Mouse (Mus musculus) spleen, postnatal 10 days (tissue): Measurements from ENCODE around the gene 3110009E18Rik.
A peak's percentile ranks its signal among the peaks of the same experiment; 100 is the strongest.

Source experiments
- DNase-seq, 2 experiments: peaks; one replicate each; pipeline ENCODE4 v3.0.0; 2021 to 2022; ENCODE audit warnings: low spot score in 2 of 2

The 3110009E18Rik gene

DNA sequence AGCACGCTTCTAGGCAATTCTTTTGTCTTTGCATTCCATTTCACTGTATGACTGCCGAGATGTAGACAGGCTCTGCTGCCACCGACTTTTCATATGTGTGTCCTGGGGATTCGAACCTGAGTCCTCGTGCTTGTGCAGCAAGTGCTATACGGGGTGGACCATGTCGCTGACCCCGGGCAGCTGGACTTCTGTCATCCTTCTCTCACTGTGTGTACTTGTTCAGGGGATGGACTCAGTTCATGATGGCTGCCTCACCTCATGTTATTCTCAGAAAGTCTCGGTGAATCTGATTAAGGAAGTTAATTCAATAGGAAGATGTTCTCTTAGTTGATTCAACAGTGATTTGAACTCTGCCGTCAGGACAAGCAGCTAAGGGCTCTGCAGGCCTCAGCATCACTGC is 72.6 kb downstream of the 3110009E18Rik start:
- DNase-seq: no peak

DNA sequence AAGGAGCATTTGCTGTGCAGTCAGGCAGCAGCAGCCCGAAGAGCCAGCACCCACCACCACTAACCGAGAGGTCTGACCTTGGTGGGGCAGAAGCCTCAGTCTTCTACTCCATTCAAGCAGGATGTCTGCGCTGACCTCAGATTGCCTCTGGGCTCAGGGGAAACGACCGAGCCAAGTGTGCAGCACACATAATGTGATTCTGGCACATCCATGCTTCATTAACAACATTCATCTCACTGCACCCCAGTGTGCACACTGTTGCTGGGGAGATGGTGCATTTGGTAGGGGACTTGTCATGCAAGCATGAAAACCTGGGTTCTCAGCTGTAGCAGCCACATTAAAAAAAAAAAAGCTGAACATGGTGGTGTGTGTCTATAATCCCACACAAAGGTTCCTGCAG is 75.0 kb downstream of the 3110009E18Rik start:
- no peak for DNase-seq

DNA sequence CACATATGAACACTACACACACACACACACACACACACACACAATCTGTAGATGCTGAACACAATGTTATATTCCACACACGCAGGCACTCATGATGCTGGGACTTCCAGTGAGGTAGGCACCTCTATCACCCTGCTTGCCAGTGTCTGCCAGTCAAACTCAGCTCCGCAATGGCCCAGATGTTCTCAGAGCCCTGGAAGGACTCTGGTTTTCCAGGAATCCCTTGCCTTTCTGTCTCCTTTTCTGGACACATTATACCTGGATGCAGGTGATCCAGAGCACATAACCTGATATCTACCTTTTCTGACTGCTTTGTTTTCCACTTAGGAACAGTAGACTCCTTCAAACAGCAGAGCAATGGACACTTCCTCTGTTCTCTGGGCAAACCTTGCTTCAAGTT is 75.7 kb downstream of the 3110009E18Rik start:
- no peak for DNase-seq

DNA sequence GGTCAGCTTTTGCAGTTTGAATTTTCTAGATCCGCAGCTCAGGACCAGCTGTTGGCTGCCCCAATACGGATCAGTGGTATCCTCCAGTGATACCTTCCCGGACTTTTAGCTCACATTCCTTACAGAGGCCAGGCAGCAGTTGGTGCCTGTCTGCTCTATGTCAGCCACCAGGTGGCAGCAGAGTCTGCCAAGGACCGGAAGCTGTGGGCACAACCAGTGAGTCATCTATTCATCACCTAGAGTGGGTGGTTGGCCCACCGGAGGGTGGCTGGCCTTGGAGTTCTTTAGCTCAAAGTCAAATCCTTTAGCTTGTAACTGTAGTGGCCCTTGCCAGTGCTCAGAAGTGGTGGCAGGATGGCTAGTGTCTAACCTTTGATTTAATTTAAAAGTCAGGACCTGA is 76.2 kb downstream of the 3110009E18Rik start:
- peak; percentile 49 to 78 for DNase-seq

DNA sequence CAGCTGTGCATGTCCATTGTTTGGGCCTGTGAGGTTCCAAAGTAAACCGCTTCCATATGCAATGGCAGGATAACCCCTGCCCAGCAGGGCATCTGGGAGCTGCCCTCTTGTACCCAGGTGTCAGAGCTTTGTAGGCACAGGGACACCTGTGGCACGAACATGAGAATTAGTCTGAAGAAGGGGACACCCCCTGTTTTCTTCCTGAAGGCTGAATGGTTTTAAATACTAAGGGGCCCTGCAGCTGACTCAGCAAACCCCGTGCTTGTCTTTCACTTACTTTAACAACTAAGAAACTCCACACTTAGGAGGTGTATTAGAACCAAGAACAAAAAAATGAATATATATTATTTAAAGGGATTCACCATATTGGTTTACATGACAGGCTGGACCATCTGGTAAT is 77.2 kb downstream of the 3110009E18Rik start:
- DNase-seq: no peak

DNA sequence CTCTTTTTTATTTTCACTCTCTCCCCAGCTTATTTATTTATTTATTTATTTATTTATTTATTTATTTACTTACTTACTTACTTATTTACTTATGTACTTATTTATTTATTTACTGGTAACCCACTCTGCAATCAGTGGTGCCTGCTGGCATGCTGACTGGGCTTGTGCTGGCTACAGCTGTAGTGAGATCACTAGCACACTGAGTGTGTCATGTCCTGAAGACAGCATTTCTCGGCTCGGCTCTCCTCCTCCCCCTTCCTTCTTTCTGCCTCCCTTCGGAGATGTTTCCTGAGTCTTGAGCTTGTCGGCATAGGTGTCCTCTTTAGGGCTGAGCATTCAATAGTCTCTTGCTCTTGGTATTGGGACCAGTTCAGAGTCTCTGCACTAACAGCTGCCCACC is 78.0 kb downstream of the 3110009E18Rik start:
- DNase-seq: no peak

DNA sequence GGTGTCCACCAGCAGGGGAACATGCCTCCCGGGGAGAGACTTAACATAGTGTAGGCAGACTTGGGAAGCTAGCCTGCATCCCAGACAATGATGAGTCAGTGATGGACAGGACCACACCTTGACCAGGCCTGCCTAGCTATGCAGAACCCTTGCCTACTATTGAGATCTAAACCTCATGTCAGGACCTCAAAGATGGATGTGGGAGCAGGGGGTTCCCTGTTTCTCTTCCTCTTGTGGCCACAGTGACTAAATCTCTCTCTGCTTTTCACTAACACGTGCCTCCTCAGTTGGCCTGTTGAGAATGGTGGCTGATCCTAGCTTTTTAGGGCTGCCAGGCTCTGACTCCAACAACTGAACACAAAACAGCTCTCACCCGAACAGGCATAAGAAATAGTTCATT is 81.6 kb downstream of the 3110009E18Rik start:
- DNase-seq: no peak

DNA sequence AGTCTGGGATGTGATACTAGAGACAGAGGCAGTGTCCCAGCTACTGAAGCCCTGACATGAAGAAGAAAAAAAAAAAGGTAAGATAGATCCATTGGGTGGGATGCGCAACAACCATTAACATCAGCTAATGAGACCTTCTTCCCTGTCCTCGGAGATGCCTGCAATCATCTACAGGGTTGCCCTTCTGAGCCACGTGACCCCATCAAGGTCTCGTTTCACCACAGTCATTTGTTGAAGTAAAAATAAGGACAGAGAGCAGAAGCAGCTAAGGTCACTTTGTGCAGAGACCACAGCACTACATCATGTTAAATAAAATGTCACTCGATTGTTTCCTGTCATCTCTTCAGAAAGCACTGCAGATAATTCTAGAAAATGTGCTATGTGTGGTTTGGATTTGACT is 82.8 kb downstream of the 3110009E18Rik start:
- no peak for DNase-seq

DNA sequence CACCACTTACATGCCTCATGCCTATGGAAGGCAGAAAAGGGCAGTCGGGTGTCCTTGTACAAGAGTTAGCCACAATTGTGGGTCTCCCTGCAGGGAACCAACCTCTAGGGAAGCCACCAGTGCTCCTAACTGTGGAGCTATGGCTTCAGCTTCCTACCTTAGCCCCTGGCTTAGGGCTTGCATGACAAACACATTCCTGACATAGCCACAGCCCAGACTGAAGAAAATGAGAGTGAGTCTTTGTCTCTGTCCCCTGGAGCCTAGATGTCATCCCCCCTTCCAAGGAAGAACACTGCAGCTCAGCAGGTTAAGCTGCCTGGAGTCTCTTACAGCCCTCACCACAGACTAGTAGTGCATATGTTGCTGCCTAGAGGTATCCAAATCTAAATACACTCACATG is 83.8 kb downstream of the 3110009E18Rik start:
- no peak for DNase-seq

DNA sequence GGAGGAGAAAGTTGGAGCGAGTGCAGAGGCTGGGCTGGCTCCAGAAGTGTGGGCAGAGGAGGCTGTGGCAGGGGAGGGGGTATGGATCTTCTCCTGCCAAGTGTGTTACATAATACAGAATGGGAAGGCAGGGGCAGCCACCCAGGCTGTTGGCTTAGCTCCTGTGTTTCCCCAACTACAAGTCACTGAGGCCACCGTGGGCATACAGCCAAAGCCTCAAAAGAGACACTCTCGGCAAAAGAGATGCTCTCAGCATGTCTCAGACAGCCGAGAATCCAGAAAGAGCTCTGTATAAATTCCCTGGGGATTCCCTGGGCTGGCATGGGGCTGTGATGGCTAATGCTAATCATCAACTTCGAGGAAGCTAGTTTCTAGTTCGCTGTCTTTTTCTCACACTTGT is 86.6 kb downstream of the 3110009E18Rik start:
- DNase-seq: no peak

DNA sequence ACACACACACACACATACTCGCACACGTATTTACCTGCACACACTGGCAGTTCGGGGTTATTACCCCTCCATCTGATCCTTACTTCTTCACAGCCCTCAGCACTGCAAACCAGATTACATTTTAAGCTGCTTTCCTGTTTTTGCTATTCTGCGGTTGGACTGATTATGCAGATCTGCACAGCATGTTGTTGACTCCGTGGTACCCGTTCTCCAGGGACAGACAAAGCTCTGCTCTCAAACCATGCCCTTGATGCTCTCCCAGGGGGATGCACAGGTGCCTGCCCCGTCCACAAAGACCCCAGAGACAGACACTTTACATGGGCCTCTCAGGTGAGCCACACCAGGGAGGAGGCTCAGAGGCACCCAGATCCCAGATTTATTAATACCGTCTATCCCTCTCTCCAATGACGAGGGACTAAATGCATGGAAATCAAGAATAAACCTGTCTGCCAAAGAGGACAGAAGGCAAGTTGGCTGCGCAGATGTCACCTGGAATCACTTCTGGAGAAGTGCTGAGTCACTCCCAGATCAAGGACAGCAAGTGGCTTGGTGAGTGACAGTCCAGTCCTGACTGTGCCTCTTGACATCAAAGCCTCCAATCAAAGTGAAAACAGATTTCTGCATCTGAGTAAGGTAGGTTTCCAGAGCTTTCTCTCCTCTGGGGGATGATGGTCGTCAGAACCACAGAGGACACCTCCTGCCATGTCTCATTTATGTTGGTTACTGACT is 87.7 kb downstream of the 3110009E18Rik start:
- DNase-seq: peak in 1 of 2 experiments; percentile 32

DNA sequence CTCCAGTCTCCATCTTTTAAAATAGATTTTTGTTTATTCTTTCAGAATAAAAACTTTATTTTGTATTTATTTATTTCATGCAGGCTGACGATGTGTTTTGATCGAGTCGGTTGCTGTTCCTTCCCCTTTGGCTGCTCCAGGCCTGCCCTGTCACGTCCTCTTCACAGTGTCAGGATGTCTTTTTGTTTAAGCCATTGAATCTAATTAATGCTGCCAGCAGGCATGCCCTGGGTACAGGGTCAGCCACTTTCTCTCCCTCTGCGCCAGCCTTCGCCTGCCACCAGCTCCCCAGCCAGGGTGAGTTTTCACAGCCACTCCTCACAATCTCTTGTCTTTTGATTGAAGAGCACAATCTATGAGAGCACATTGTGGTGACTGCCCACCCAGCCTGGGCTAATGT is 99.9 kb downstream of the 3110009E18Rik start:
- DNase-seq: no peak

DNA sequence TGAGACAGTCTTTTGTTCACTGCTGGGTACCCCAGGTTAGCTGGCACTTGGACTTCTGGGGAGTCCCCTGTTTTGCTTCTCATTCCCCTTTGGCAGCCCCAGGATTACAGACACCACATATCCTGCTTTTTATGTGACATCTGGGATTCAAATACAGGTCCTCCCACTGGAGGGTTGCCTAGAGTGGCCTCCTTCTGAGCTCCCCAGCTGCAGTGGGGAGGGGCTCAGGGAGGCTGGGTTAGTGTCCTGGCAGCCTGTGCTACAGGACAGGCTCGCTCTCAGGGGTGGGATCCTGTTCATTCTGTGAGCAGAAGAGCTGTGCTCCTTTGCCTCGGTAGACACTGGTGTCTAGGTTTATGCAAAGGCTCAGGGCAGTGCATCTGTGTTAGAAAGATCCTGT is 100.3 kb downstream of the 3110009E18Rik start:
- no peak for DNase-seq

DNA sequence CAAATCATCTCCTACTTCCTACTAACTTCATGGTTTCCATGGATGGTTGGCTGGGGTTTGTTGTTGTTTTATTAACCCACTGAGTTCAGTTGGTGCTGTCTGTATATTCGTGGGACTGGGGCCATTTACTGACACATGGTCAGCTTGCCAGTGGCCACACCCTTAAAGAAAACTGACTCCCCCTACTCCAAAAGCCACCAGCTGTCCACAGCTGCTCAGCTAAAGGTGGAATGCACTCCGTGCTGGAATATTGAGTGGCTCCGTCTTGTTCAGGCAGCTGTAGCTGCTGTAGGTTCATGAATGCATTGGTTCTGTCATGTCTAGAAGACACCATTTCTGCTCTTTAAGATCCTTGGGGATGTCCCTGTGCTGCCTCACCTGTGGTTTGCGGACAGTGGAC is 102.6 kb downstream of the 3110009E18Rik start:
- no peak for DNase-seq

DNA sequence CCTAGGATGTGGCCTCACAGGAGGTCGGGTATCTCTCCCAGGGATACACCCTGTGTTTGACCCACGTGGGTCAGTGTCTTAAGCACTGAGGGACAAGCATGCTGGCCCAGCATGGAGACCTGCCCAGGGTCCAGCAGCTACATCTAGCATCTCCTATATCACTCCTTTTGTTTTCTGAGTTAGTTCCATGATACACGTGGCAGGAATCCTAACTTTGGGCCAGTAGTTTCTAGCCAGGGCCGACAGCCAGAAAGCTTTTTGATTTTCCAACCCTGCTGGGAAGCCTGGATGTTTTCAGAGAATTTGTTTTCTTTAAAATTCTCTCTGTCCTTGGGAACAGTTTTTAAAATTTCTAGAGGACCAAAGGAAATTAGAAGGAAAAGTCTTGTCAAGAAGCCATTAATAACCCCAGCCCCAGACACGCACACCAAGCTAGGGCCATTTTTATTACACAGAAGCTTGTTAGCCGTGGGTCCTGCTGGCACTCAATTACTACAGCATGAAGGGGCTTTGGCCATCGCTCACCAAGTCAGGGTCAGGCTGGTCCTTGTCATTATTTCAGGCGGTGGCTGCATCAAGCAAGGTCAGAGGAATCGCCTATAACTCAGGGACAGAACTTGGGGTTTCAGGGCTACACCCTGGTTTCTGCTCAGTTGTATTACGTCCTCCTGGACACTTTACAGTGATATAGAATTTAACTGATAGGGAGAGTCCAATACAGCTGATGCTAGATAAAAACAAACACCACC is 108.9 kb downstream of the 3110009E18Rik start:
- DNase-seq: no peak

DNA sequence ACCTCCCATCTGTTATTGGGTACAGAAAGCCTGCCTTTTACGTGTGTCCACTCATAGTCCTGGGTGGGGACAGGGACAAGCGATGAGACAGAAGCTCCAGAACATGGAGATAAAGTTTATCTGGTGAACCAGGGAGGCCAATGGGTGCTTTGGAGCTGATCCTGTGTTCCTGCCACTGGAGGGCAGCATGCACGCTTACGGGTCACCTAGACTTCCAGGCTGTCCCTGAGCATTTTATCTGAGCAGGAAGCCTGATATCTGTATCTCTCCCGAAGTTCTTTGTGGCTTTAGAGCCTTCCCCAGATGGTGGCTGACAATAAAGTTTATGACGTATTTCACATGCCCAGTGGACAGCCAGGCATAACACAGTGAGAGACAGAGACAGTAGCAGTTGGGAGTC is 110.3 kb downstream of the 3110009E18Rik start:
- DNase-seq: peak in 1 of 2 experiments; percentile 56

DNA sequence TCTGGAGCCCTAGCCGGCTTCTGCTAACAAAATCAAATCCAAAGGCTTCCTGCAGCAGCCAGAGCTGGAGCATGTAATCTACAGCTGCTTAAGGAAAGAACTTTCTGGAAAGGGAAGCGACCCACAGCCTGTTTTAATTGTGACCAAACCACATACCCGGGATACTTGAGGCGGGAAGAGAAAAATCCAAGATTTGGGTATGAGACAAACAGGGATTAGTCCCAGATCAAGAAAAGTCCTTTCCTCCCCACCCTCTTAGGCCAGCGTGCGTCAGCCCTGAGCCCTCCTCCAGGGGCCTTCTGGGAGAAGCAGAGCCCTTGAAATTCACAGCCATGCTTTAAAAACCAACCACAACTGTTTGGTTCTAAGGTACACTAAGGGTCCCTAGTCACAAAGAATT is 111.2 kb downstream of the 3110009E18Rik start:
- no peak for DNase-seq

DNA sequence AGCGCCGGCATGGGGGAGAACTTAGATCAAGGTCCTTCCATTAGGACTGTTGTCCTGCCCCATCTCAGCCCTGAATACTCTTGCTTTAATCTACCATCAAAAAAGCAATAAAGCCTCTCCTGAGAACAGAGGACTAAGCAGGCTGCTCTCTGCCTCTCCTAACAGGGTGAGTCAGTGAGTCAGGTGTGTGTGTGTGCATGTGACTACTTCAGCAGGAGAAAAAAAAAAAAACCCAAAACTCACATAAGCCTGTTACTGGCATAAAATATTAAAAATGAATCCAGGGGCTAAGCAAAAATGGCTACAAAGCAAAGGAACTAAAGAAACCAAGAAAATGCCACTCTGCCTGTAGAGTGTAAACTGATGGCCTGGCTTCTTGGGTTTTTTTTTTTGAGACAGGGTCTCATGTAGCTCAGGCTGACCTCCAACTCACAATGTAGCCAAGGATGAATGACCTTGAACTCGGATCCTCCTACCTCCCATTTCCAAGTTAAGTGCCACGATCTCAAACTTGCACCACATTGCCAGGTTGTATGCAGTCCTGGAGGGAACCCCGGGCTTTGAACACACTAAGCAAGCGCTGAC is 114.7 kb downstream of the 3110009E18Rik start:
- no peak for DNase-seq

DNA sequence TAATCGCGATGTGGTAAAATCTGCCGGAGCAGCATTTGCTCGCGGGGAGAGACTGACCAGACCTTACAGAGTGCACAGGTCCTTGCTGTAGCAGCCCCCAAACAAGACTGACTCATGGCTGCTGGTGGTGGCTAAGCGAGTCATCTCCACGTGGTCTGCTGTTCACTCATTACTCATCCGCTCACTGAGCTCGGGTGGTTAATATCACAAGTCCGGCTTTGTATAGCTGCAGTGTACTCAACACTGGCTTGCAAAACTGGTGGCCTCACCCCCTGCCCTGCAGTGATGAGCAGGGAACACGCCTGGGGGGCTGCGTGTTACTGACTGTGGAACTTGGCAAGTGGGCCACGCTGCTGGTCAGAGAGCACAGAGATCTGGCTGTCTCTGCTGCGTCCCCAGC is 115.4 kb downstream of the 3110009E18Rik start:
- DNase-seq: no peak

DNA sequence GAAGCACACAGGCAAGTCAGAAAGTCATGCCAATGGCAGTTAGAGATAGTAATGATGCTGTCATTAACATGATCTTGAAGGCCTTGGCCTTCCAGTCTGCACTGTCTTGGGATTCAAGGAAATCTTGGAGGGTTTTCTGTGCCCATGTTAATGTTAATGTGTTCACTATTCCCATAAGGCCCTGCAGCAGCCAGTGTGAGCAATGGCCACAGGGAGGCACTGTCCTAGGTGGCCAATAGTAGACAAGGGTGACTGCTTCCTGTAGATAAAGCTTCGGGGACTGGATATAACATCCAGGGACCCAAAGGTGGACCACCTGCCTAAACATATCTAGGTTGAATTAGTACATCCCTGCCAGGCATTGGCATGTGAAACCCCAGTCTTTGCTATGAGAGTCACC is 116.1 kb downstream of the 3110009E18Rik start:
- no peak for DNase-seq
